Mouse (Mus musculus): ENCODE measurements around the gene Ndc1. TPM values are rescaled to one million over a fixed set of nuclear protein-coding genes. Genes with fewer than 3 reads are reported as not detected.
"Not testable (repeated sequence)": the region's sequence is repeated elsewhere in the genome, so short reads cannot be mapped to it uniquely, and the experiment has no call there.

The Ndc1 gene
- polyA plus RNA-seq, 1 experiment from 2014 or later: 26.2 TPM

DNA sequence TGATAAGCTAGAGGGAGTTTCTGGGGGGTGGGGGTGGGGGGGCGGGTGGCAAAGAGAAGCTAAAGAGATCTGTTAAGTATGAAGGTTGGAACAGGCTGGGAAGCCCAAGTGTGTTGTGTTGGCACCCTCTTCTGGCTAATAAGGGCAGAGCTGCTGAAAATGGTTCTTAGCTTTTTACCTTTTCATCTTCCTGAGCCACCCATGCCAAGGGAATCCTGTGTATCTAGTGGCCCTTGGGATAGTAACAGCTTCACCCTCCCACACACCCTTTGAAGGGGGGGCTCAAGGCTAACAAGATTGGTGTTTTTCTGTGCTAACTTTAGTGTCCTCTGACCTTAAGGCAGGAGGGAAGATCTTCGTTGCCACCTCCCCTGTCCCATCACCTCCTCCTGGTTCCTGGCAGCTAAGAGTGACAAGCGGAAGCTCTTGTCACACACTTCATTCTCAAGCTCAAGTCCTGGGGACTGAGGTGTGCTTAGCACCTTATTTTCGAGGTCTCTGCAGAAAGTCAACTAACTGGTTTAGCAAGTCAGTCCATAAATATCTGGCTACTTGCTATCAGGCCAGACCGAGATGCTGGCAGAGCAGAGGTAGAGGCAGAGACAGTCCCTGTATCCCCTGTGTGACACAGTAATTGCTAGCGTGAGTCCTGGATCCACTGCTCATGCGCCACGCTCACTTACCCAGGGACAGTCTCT, 18.1 kb upstream of the Ndc1 start:
- ATAC-seq (ENCODE audit: insufficient read depth, low FRiP score, low read depth): no peak
- no peaks in the 10 kb centered on the region for H3K4me1 ChIP-seq
- WGBS: 59% methylated on average over 8 of the region's 8 CpGs
- no peak overlapping the region for H3K4me3 ChIP-seq (replicated peaks)
- no peak overlapping the region for H3K27ac ChIP-seq
- H3K27me3 ChIP-seq (replicated peaks): no peaks in the 10 kb centered on the region
- H3K36me3 ChIP-seq: peaks cover 8% of the 10 kb centered on the region; the same call in 1 of the 2 replicates
- H3K9ac ChIP-seq: no peak overlapping the region
- no peaks in the 10 kb centered on the region for H3K9me3 ChIP-seq
- no peak overlapping the region for H3K4me2 ChIP-seq

DNA sequence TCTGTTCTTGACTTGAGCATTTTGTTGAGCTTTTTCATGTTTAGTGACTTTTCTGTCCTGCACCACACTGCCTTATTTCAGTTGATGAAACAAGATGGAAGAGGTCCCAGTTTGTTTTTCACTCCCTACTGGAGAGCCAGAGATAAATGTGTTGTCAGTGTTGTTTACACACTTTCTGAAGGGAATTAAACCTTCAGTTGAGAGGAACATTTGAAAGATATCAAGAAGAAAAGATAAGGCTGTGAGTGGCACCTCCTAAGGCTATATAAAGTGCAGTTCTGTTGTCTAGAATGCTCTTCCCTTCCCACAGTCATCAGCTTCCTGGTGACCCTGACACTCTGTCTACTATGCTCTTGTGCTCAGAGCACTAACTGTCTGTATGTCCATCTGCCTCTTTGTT, 16.2 kb upstream of the Ndc1 start:
- ATAC-seq (ENCODE audit: insufficient read depth, low FRiP score, low read depth): no peak
- H3K4me3 ChIP-seq (replicated peaks): no peak overlapping the region
- 0 out of 2 replicates have a peak, but pooled peaks cover 5% of the 10 kb centered on the region for H3K36me3 ChIP-seq
- no peak overlapping the region for H3K27ac ChIP-seq
- H3K9me3 ChIP-seq: no peaks in the 10 kb centered on the region
- H3K9ac ChIP-seq: no peak overlapping the region
- no peak overlapping the region for H3K4me2 ChIP-seq
- no peaks in the 10 kb centered on the region for H3K4me1 ChIP-seq
- no peaks in the 10 kb centered on the region for H3K27me3 ChIP-seq (replicated peaks)

DNA sequence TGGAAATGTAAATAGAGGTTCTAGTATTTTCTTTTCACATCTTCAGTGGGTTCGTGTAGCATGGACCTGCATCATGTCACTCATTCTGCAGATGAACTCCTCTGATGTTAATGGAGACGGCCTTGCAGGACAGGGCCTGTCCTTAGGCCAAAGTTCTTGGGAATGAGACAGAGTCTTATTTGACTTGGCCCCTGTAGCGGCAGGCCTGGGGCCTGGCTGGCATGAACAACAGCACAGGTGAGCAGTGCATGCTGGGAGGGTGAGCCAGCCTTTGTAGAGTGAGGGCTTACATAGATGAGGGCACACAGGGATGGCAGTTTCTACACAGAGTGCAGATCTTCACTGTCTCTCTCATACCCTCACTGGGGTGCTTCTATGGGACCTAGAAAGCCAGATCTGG, 14.0 kb upstream of the Ndc1 start:
- Histone ChIP-seq H3K27ac (no peak overlapping the region), H3K27me3 (replicated peaks) (no peaks in the 10 kb centered on the region), H3K4me1 (no peaks in the 10 kb centered on the region), H3K9ac (no peak overlapping the region), H3K9me3 (no peaks in the 10 kb centered on the region), H3K4me3 (replicated peaks) (no peak overlapping the region), H3K36me3 (0 out of 2 replicates have a peak, but pooled peaks cover 3% of the 10 kb centered on the region), H3K4me2 (no peak overlapping the region)
- WGBS: 85% methylated on average over 3 of the region's 3 CpGs
- no peak for ATAC-seq (ENCODE audit: insufficient read depth, low FRiP score, low read depth)

DNA sequence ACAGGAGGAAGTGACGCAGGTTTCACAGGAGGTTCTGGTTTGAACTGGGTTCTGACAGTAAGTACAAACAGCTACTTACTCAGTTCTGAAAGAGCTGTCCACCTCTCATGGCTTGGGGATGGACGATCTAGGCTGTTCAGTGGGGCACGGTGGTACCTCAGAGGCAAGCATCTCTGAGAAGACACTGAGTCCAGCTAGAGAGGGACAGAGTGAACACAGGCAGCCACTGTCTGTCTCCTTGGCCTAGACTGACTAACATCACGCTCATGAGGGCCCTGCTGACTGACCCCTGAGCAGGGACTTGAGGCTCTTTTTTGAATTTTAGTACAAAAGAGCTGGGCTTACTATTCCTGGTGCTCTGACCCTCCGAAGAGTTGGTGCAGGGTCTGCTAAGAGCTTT, 13.5 kb upstream of the Ndc1 start:
- 59% methylated on average over 5 of the region's 5 CpGs for WGBS
- Histone ChIP-seq H3K4me2 (no peak overlapping the region), H3K4me3 (replicated peaks) (no peak overlapping the region), H3K27ac (no peak overlapping the region), H3K9me3 (no peaks in the 10 kb centered on the region), H3K27me3 (replicated peaks) (no peaks in the 10 kb centered on the region), H3K36me3 (0 out of 2 replicates have a peak, but pooled peaks cover 3% of the 10 kb centered on the region), H3K9ac (no peak overlapping the region), H3K4me1 (no peaks in the 10 kb centered on the region)
- ATAC-seq (ENCODE audit: insufficient read depth, low FRiP score, low read depth): no peak

DNA sequence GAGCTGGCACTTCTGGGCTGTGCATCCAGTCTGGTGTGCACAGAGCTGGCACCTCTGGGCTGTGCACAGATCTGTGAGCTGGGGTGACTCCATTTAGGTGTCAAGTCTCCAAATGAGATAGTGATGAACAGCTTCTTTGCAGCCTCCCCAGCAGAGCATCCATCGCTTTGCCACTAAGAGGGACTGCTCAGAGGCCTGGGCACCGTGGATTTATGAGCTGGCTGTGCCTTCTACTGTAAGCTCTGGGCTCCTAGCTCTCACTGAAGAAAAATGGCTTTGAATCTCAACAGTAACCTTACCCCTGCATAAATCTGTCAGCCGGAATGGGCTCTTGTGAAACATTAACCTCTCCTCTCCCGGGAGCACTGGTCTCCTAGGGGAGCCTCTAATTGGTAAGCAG, 13.0 kb upstream of the Ndc1 start:
- 17% methylated on average over 4 of the region's 4 CpGs for WGBS
- Histone ChIP-seq H3K4me3 (replicated peaks) (no peak overlapping the region), H3K27me3 (replicated peaks) (no peaks in the 10 kb centered on the region), H3K4me2 (no peak overlapping the region), H3K9ac (no peak overlapping the region), H3K36me3 (0 out of 2 replicates have a peak, but pooled peaks cover 3% of the 10 kb centered on the region), H3K4me1 (no peaks in the 10 kb centered on the region), H3K9me3 (no peaks in the 10 kb centered on the region), H3K27ac (no peak overlapping the region)
- no peak for ATAC-seq (ENCODE audit: insufficient read depth, low FRiP score, low read depth)

DNA sequence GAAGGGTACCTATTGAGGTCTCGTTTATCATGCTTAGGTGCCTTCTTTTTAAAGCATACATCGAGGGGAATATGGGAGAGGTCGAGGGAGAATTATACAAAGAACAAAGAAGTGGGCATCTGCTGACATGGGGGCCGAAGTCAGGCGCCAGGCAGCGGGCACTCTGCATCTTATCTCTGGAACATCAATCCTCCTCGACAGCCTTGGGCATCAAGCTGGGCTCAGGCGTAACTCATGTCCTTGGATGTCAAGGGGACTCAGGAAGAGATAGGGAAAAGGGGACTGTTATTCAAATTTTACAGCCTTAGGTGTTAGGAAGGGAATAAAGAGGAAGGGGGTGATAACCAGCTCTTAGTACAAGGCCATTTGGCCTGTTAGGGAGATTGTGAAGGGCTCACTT, 10.4 kb upstream of the Ndc1 start:
- not testable (repeated sequence) for H3K4me2 ChIP-seq; H3K27me3 ChIP-seq (replicated peaks); ATAC-seq (ENCODE audit: insufficient read depth, low FRiP score, low read depth); H3K4me3 ChIP-seq (replicated peaks); H3K9ac ChIP-seq; H3K27ac ChIP-seq; H3K36me3 ChIP-seq; H3K9me3 ChIP-seq; H3K4me1 ChIP-seq
- WGBS: 56% methylated on average over 8 of the region's 8 CpGs

DNA sequence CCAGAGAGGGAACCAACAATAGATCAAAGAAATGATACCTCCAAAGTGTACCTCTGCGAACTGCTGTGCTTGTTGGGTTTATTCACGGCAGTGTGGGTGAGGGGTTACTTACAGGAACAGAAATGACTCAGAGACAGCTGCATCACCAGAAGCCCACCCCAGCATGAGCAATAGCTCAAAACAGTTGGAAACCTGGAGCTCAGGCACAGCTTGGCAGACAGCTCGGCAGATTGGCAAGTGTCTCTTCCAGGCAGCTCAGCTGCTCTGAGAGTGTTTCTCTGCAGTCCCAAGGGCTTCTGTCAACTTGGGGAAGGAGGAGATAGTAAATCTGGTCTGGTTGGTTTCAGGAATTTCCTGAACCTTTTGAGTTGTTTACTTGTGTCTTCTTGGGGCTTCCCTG, 9.1 kb upstream of the Ndc1 start:
- no peaks in the 10 kb centered on the region for H3K36me3 ChIP-seq
- H3K27me3 ChIP-seq (replicated peaks): no peaks in the 10 kb centered on the region
- 93% methylated on average over 3 of the region's 3 CpGs for WGBS
- no peak overlapping the region for H3K27ac ChIP-seq
- H3K4me3 ChIP-seq (replicated peaks): no peak overlapping the region
- no peaks in the 10 kb centered on the region for H3K4me1 ChIP-seq
- ATAC-seq (ENCODE audit: insufficient read depth, low FRiP score, low read depth): no peak
- H3K9ac ChIP-seq: no peak overlapping the region
- no peak overlapping the region for H3K4me2 ChIP-seq
- no peaks in the 10 kb centered on the region for H3K9me3 ChIP-seq

DNA sequence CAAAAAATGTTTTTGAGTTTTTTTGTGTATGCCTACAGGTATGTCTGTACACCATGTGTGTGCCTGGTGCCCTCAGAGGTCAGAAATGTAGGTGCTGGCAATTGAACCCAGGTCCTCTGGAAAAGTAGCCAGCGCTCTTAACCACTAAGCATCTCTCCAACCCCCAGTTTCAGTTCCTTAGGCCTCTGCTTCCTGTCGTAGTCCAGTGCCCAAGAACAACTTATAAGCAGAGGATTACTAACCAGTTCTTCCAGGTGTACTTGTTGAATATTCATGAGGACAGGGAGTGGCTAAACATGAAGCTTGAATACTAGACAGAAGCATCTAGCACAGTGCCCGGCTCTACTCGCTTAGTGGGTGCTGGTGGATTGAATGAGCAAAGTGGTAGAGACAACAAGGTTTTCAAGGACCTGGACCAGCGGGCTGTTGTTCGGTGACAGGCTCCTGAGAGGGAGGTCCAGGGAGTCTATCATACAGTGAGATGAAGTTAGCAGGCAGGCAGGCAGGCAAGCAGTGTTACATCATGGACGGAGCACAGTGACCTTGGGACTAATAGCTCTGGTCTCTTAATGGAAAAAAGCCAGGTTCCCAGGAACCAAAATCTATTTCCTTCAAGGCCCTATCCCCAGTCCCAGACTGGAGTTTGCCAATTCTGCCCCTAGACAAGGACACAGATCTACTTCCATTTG, 7.0 kb upstream of the Ndc1 start:
- 81% methylated on average over 7 of the region's 7 CpGs for WGBS
- no peak for ATAC-seq (ENCODE audit: insufficient read depth, low FRiP score, low read depth)
- H3K27ac ChIP-seq: no peak overlapping the region

DNA sequence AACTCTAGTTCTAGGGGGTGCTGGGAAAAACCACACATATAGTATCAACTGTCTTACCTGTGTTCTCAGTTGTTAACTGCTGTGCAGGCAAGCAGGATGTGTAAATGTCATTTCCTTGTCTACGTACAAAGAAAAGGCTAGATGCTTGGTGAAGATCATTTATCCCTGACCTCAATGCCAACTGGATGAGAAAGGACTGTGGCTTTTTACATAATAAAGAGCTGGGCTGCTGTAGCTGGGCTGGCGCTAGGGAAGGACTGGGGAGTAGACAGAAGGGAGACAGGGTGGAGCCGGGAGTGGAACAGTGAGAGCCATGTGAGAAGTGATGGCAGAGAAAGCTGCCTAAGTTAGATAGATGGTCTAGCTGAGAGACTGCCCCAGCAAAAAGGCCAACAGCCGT, 4.8 kb upstream of the Ndc1 start:
- H3K27ac ChIP-seq: no peak overlapping the region
- H3K27me3 ChIP-seq (replicated peaks): no peaks in the 10 kb centered on the region
- H3K4me2 ChIP-seq: no peak overlapping the region
- H3K9me3 ChIP-seq: no peaks in the 10 kb centered on the region
- no peak overlapping the region for H3K4me3 ChIP-seq (replicated peaks)
- H3K36me3 ChIP-seq: no peaks in the 10 kb centered on the region
- ATAC-seq (ENCODE audit: insufficient read depth, low FRiP score, low read depth): no peak
- H3K4me1 ChIP-seq: no peaks in the 10 kb centered on the region
- WGBS: 66% methylated on average over 4 of the region's 4 CpGs
- H3K9ac ChIP-seq: no peak overlapping the region

More for the DNA sequence above, 7.0 kb upstream of the Ndc1 start:
- no peaks in the 10 kb centered on the region for H3K9me3 ChIP-seq
- no peak overlapping the region for H3K4me2 ChIP-seq
- no peaks in the 10 kb centered on the region for H3K27me3 ChIP-seq (replicated peaks)
- H3K9ac ChIP-seq: no peak overlapping the region
- no peak overlapping the region for H3K4me3 ChIP-seq (replicated peaks)
- no peaks in the 10 kb centered on the region for H3K36me3 ChIP-seq
- no peaks in the 10 kb centered on the region for H3K4me1 ChIP-seq

DNA sequence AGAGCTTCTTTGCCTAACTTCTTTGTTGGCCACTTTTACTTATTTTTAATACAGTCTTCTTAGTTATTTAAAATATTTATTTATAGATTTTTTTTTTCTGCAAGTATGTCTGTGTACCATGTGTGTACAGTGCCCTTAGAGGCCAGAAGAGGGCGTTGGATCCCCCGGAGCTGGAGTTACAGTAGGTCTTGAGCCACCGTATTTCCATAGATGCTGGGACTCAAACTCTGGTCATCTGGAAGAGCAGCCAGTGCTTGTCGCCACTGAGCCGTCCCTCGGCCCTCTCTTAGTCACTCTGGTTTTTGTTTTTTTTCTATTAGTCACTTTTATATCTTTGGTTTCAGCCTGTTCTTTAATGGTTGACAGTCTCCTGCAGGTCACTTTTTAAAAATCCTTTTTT, 4.0 kb upstream of the Ndc1 start:
- Histone ChIP-seq H3K27me3 (replicated peaks) (no peaks in the 10 kb centered on the region), H3K4me2 (no peak overlapping the region), H3K4me1 (peaks cover 2% of the 10 kb centered on the region; the same call in 1 of the 2 replicates), H3K4me3 (replicated peaks) (no peak overlapping the region), H3K27ac (no peak overlapping the region), H3K36me3 (no peaks in the 10 kb centered on the region), H3K9ac (no peak overlapping the region), H3K9me3 (no peaks in the 10 kb centered on the region)
- no peak for ATAC-seq (ENCODE audit: insufficient read depth, low FRiP score, low read depth)
- WGBS: 75% methylated on average over 6 of the region's 6 CpGs

DNA sequence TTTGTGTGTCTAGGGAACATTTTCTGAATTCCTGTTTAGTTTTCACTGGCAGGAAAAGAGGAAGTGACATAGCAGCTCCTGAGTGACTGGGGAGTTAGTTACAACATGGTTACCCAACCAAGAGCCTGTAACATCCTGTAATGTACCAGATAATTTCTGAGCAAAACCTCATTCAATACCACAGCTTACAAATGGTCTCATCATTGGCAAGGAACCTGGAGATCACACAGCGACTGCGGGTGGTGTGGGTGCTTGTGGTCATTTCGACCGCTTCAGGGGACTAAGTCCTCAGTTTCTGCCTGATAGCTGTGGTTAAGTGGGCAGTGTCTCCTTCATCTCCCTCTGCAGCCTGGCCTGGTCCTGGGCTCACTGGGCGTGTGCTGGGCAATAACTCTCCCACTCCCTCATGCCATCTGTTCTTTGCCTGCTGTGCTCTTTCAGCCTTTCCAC, 3.4 kb upstream of the Ndc1 start:
- H3K4me2 ChIP-seq: no peak overlapping the region
- 83% methylated on average over 5 of the region's 5 CpGs for WGBS
- H3K27ac ChIP-seq: no peak overlapping the region

DNA sequence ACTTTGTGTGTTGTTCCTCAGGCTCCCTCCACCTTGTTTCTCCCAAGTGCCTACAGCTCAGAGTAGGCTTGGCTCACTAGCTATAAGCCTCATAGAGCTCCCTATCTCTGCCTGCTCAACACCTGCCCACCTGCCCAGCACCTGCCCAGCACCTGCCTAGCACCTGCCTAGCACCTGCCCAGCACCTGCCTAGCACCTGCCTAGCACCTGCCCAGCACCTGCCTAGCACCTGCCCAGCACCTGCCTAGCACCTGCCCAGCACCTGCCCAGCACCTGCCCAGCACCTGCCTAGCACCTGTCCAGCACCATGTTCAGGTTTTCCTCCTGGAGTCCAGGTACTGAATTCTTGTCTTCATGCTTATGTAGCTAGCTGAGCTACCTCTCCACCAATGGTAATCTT, 1.2 kb upstream of the Ndc1 start:
- H3K4me1 ChIP-seq; H3K27me3 ChIP-seq (replicated peaks); H3K4me3 ChIP-seq (replicated peaks); ATAC-seq (ENCODE audit: insufficient read depth, low FRiP score, low read depth); H3K36me3 ChIP-seq; H3K9ac ChIP-seq; H3K27ac ChIP-seq; H3K4me2 ChIP-seq; H3K9me3 ChIP-seq: not testable (repeated sequence)

More for the DNA sequence above, 3.4 kb upstream of the Ndc1 start:
- Histone ChIP-seq H3K4me3 (replicated peaks) (no peak overlapping the region), H3K27me3 (replicated peaks) (no peaks in the 10 kb centered on the region), H3K4me1 (peaks cover 6% of the 10 kb centered on the region; the same call in 1 of the 2 replicates), H3K36me3 (no peaks in the 10 kb centered on the region), H3K9me3 (no peaks in the 10 kb centered on the region), H3K9ac (no peak overlapping the region)
- ATAC-seq (ENCODE audit: insufficient read depth, low FRiP score, low read depth): no peak

Data from stomach, embryonic 15.5 days (tissue).